Mouse (Mus musculus) olfactory bulb, adult 2 months (tissue): ENCODE measurements around the gene Rrp36.

Source experiments
- CTCF ChIP-seq: fragments of 200-500 bp; IDR thresholded peaks from 2 replicates; pipeline ENCODE4 v1.5.1; 2012; ENCODE audit warnings: low read depth, mild to moderate bottlenecking, low read length, moderate library complexity; ENCODE audit not compliant: insufficient read depth
- POLR2A ChIP-seq: fragments of 200-500 bp; IDR thresholded peaks from 2 replicates; pipeline ENCODE4 v1.6.1; 2012; ENCODE audit warnings: mild to moderate bottlenecking, low read depth, low read length, moderate library complexity; ENCODE audit not compliant: insufficient read depth

DNA sequence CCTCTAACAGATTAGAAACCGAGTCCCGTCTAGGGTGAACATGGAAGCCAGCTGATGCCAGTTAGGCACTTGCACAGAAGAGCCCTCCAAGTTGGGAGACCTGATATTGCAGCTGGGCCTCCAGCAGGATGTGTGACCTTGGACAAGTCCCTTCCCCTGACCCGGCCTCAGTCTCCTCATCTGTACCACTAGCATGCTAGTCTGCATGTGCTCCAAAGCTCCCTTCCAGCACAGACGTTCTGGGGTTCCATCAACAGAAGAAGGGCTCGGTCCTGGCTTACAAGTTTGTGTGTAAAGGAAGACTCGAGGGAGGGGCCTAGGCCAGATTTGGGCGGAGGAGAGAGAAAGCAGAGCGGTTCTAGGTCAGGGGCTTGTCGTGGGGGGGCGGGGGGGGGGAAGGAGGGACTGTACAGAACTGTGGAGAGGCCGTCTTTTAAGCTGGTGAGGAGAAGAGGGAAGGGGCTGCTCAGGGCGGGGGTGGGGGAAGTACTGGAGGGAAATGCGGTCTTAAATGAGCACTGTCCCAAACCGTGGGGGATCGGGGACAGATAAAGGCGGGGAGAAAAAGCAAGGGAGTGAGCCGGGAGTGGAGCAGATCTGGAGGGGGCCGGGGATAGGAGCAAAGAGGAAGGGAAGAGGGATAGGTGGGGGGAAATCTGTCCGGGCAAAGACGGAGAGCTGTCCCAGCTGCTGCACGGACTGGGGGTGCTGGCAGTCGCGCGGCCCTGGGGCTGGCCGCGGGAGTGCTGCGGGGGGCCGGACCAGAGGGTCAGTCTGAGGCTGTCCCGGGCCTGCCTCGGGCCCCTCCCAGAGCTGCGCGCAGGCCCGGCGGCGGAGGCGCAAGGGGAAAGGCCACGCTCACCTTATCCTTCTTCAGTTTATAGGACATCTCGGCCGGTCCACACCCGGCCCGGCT, 30.1 kb upstream of the Rrp36 start:
- no peak for TF ChIP-seq CTCF
- no peak for TF ChIP-seq POLR2A
